Mouse (Mus musculus): ENCODE measurements around the gene Cenpj.

DNA sequence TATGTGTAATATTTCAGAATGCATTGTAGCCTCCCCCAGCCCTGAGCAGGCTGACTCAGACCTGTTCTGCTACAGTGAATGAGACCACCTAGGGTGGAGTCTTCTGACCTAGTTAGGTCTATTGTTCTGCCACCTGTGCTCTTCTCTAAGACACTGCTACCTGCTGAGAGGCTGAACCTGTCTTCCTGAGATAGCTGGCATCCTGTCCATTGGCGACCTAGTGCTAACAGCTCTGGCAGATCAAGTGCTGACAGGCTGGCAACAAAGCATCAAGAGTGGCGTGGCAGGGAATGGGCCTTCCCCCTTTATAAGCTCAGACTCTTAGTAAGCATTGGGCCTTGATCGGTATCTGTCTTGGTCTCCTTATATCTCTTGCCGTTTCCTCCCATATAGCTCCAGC lies 24.3 kb downstream of the Cenpj start:
- TF ChIP-seq POLR2A (IDR thresholded peaks at IDR 0.05; ENCODE audit: borderline replicate concordance, control insufficient read depth, low read depth, low read length): no peak
- TF ChIP-seq CTCF (IDR thresholded peaks at IDR 0.05; ENCODE audit: control insufficient read depth, insufficient read depth, low read length): no peak
